Mouse (Mus musculus) megakaryocyte-erythroid progenitor cell, adult 5-6 weeks (primary cell): ENCODE measurements around the gene Tsfm. TPM values are rescaled to one million over a fixed set of nuclear protein-coding genes. Genes with fewer than 3 reads are reported as not detected.

Experiments
- ATAC-seq: replicated peaks from 2 replicates; pipeline ENCODE4 v1.8.0; 2016; ENCODE audit warnings: mild to moderate bottlenecking, inconsistent platforms; ENCODE audit not compliant: severe bottlenecking, poor library complexity, low FRiP score, low TSS enrichment
- total RNA-seq, 2 experiments: library from RNA; stranded (forward) in 1 of 2; stranded (reverse) in 1 of 2; fragments of 200-1000, 215-1000 nt in 1 of 2; fragments of >200 nt in 1 of 2; fragmentation: Nextera tagmentation in 1 of 2; gene quantifications; 2 replicates each; pipeline ENCODE4 v1.2.3; 2014 to 2017

The Tsfm gene
- total RNA-seq, 2 experiments from 2014 or later, result 61.2 to 63.3 TPM

- no peak for ATAC-seq
These were observed 57.7 kb downstream of the Tsfm start for GRCm38 (mm10) chr10:126972988-126973387.

- ATAC-seq, result no peak
These were observed 58.5 kb downstream of the Tsfm start for GRCm38 (mm10) chr10:126972051-126972725.

GRCm38 (mm10) chr10:126971363-126972050, 59.1 kb downstream of the Tsfm start:
- ATAC-seq, result no peak

- ATAC-seq, result no peak
These were observed 66.8 kb downstream of the Tsfm start for GRCm38 (mm10) chr10:126963821-126964220.

- no peak for ATAC-seq
These were observed 67.7 kb downstream of the Tsfm start for GRCm38 (mm10) chr10:126962966-126963330.

- no peak for ATAC-seq
These were observed 68.2 kb downstream of the Tsfm start for GRCm38 (mm10) chr10:126962271-126962965.

- ATAC-seq, result no peak
These were observed 68.9 kb downstream of the Tsfm start for GRCm38 (mm10) chr10:126961757-126962156.

Other genes with a start within 250 kb of the Tsfm start
- 16.0 and 28.8 TPM in 2 replicates for gene Atp23, start 129.5 kb downstream of the Tsfm start, total RNA-seq (2014; fragmentation: Nextera tagmentation)
- 5.8 and 16.2 TPM in 2 replicates for gene Atp23, start 129.5 kb downstream of the Tsfm start, total RNA-seq (2017)
- gene Ctdsp2, start 52.1 kb downstream of the Tsfm start, total RNA-seq (2014; fragmentation: Nextera tagmentation), result 54.7 and 56.7 TPM in 2 replicates
- 18.3 and 24.7 TPM in 2 replicates for gene Ctdsp2, start 52.1 kb downstream of the Tsfm start, total RNA-seq (2017)
- not detected in 2 replicates for gene Avil, start 30.1 kb downstream of the Tsfm start, total RNA-seq (2014; fragmentation: Nextera tagmentation)
- gene Avil, start 30.1 kb downstream of the Tsfm start, total RNA-seq (2017), result 0.38 TPM in 1 of 2 replicates, not detected in the other
- gene Mettl1, start 10.6 kb upstream of the Tsfm start, total RNA-seq (2014; fragmentation: Nextera tagmentation), result 54.1 and 55.2 TPM in 2 replicates
- 24.6 and 25.3 TPM in 2 replicates for gene Mettl1, start 10.6 kb upstream of the Tsfm start, total RNA-seq (2017)
- gene Eef1akmt3, start 10.7 kb upstream of the Tsfm start, total RNA-seq (2014; fragmentation: Nextera tagmentation), result not detected in 2 replicates
- 0.38 TPM in 1 of 2 replicates, not detected in the other for gene Eef1akmt3, start 10.7 kb upstream of the Tsfm start, total RNA-seq (2017)
- gene Cyp27b1, start 17.4 kb upstream of the Tsfm start, total RNA-seq (2014; fragmentation: Nextera tagmentation), result not detected in 2 replicates
- not detected in 2 replicates for gene Cyp27b1, start 17.4 kb upstream of the Tsfm start, total RNA-seq (2017)
- not detected in 2 replicates for gene March9, start 29.3 kb upstream of the Tsfm start, total RNA-seq (2014; fragmentation: Nextera tagmentation)
- not detected in 2 replicates for gene March9, start 29.3 kb upstream of the Tsfm start, total RNA-seq (2017)
- 656 and 761 TPM in 2 replicates for gene Cdk4, start 32.7 kb upstream of the Tsfm start, total RNA-seq (2014; fragmentation: Nextera tagmentation)
- 479 and 664 TPM in 2 replicates for gene Cdk4, start 32.7 kb upstream of the Tsfm start, total RNA-seq (2017)
- 43.9 and 73.9 TPM in 2 replicates for gene Tspan31, start 39.4 kb upstream of the Tsfm start, total RNA-seq (2014; fragmentation: Nextera tagmentation)
- gene Tspan31, start 39.4 kb upstream of the Tsfm start, total RNA-seq (2017), result 28.9 and 55.3 TPM in 2 replicates
- gene Agap2, start 44.4 kb upstream of the Tsfm start, total RNA-seq (2014; fragmentation: Nextera tagmentation), result 19.7 and 45.9 TPM in 2 replicates
- gene Agap2, start 44.4 kb upstream of the Tsfm start, total RNA-seq (2017), result 26.4 and 43.3 TPM in 2 replicates
- gene Os9, start 90.3 kb upstream of the Tsfm start, total RNA-seq (2014; fragmentation: Nextera tagmentation), result 55.8 and 64.5 TPM in 2 replicates
- 152 and 154 TPM in 2 replicates for gene Os9, start 90.3 kb upstream of the Tsfm start, total RNA-seq (2017)
- 67.2 and 84.7 TPM in 2 replicates for gene B4galnt1, start 134.4 kb upstream of the Tsfm start, total RNA-seq (2014; fragmentation: Nextera tagmentation)
- 18.5 and 23.3 TPM in 2 replicates for gene B4galnt1, start 134.4 kb upstream of the Tsfm start, total RNA-seq (2017)
- gene Slc26a10, start 149.8 kb upstream of the Tsfm start, total RNA-seq (2014; fragmentation: Nextera tagmentation), result 1.8 TPM in 1 of 2 replicates, not detected in the other
- 1.8 TPM in 1 of 2 replicates, not detected in the other for gene Slc26a10, start 149.8 kb upstream of the Tsfm start, total RNA-seq (2017)
- 22.7 and 46.0 TPM in 2 replicates for gene Arhgef25, start 159.2 kb upstream of the Tsfm start, total RNA-seq (2014; fragmentation: Nextera tagmentation)
- gene Arhgef25, start 159.2 kb upstream of the Tsfm start, total RNA-seq (2017), result 35.4 and 35.7 TPM in 2 replicates
- 97.0 and 160 TPM in 2 replicates for gene Dtx3, start 164.9 kb upstream of the Tsfm start, total RNA-seq (2014; fragmentation: Nextera tagmentation)
- gene Dtx3, start 164.9 kb upstream of the Tsfm start, total RNA-seq (2017), result 28.5 and 29.5 TPM in 2 replicates
- gene Pip4k2c, start 180.7 kb upstream of the Tsfm start, total RNA-seq (2014; fragmentation: Nextera tagmentation), result 58.6 and 59.9 TPM in 2 replicates
- gene Pip4k2c, start 180.7 kb upstream of the Tsfm start, total RNA-seq (2017), result 28.0 and 35.3 TPM in 2 replicates
- not detected in 2 replicates for gene Kif5a, start 232.5 kb upstream of the Tsfm start, total RNA-seq (2014; fragmentation: Nextera tagmentation)
- gene Kif5a, start 232.5 kb upstream of the Tsfm start, total RNA-seq (2017), result 0.14 and 0.23 TPM in 2 replicates
- gene Dctn2, start 235.5 kb upstream of the Tsfm start, total RNA-seq (2014; fragmentation: Nextera tagmentation), result 100 and 123 TPM in 2 replicates
- gene Dctn2, start 235.5 kb upstream of the Tsfm start, total RNA-seq (2017), result 106 and 124 TPM in 2 replicates